Mouse (Mus musculus) embryo, embryonic 11.5 days (tissue): ENCODE results near the gene Atf6.

Experiments used
- DNase-seq: peaks from one replicate; pipeline ENCODE4 v3.0.0-alpha.2; 2012; ENCODE audit warnings: low read depth, low spot score

Atf6 gene

DNA sequence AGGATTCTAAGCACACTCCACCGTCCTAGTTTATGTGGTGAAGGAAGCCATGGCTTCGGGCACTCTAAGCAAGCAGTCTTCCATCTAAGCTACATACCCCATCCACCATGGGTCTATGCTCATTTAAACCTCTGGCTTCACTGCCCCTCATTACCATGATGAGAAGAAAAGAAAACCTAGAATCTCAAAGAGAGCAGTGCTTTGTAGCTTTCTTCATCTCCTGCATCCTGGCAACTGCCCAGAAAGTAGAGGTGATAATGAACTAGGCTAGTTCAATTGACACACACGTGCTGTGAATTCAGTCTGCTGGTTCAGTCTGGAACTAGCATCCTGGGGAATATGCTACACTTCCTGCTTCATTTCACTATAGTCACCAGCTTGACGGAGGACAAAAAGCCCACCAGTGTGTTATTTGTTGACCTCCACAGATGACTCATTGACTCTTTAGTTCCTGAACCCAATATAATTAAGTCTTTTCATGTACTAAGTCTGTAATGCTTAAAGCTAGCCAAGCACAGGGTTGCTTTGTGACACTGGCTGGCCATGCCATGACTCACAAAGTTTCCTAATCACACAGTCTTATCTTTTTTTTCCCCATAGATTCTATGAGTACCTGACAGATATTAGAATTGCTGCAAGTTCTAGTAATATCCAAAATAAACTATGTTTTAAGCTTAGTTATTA, 162.5 kb downstream of the Atf6 start:
- no peak for DNase-seq

DNA sequence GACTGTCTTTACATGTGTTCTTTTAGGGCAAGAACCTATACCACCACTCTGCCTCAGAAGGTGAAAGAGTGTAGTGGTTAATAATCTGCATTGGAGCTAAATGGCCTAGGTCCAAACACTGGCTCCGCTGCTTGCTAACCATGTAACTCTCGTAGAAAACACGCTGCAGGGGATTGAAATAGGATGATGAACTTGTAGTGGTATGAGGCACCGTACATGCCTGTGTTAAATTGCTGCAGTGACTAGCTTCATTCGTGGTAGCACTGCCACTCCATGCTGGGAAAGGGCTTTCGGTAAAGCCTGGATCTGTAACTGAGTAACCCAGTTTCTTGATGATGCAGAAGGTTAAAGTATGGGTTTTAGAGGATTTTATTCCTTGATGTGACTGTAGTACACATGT, 163.5 kb downstream of the Atf6 start:
- DNase-seq, result no peak

DNA sequence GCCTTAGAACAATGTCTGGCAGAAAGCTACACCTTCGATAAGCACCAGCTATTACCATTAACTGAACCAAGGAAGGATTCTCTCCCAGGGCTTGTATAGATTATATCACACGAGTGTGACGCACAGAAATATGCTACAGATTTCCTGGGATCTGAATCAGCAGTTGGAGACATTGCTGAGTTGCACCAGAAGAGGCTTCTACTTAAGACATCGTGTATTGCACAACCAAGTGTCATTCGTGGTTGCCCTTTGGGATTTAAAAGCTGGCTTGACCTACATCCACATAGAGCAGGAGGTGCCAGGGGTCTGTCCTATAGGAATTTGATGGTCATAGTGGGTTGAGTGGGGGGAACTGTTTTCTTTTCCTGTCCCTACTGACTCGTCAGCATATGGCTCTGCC, 164.6 kb downstream of the Atf6 start:
- no peak for DNase-seq

DNA sequence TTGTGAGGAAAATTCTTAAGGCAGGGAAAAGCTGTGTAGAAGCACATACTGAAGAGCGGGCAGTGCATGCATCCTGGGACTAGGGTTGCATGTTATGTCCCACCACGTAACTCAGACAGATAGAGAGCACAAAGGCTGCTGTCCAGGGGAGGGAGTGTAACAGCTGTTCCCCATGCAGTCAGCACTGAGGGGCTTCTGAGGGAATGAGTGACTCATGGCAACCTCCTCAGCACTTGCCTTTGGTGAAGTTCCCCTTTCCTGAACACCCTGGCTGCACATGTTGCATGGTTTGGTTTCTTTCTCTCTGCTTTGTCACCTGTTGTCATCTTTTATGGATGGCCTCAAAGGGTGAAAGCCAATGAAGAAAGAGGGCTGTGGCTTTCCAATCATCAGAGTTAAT, 165.3 kb downstream of the Atf6 start:
- DNase-seq, result no peak

DNA sequence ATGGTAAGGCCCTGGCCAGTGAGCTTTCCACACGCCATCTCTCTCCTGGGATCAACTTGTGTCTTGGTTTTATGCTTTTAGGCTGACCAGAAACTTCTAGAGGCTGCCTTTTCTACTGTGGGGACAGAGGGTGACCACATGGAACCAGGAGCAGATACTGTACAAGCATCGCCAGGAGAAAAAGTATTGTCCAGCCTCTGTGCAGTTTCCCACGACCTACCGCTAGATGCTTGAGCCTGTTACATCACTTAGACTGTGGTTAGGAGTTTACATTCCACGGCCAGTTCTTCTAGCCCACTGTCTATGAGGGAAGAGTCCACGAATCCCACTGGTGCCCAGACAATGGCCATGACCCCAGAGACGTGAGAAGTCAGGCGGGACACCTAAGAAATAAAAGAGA, 166.0 kb downstream of the Atf6 start:
- DNase-seq, result no peak

DNA sequence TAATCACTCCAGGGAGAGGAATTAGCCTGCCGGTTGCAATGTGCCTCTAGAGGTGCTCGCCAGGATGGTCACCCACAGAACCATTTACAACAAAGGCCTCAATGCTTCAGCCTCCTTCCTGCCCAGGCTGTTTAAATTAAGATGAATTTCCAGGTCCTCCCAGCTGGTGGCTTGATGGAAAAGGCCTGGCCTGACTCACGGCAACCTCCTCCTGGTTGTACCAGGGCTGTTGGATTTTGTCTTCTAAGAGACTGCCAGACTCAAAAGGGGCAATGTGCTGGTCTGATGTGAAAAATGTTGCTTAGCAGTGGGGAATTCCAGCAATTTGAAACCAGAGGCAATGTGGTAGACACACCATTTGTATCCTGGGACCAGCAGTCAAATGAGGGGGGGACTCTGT, 166.4 kb downstream of the Atf6 start:
- no peak for DNase-seq

DNA sequence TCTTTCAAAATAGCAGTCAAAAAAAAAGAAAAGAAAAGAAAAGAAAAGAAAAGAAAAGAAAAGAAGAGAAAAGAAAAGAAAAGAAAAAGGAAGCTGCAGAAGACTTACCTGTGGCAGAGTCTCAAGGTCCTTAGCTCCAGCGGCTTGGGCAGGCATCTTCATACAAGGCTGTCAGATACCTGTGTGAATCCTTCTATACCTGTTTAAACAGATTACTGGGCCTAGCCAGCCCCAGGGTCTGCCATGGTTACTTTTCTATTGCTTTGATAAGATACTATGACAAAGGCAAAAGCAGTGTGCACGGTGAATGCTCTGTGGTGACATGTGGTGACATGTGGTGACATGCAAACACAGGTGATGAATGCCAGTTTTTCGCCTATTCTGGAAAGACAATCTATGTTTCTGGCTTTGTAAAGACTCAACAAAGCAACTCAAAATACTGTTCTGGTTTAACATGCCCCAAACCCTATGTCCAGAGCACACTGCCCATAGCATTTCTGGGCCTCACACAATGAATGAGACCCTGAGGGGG, 167.0 kb downstream of the Atf6 start:
- DNase-seq, result no peak

DNA sequence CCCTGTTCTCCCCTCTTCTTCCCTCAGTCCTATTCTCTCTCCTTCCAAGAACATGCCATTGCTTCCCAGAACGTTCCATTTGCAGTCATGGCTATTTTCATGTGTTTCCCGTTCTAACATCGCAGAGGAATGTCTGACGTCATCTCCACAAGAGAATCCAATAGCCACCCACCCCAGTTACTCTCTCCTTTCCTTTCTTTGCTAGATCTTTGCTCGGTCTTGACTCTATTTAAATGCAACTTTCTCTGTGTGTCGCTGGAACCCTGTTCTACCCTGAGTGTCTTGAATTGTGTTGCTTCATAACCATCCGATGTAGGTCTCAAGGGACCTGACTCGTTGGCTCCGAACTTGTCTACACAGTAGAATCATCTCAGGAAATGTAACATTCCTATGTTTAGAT, 168.0 kb downstream of the Atf6 start:
- DNase-seq, result no peak

DNA sequence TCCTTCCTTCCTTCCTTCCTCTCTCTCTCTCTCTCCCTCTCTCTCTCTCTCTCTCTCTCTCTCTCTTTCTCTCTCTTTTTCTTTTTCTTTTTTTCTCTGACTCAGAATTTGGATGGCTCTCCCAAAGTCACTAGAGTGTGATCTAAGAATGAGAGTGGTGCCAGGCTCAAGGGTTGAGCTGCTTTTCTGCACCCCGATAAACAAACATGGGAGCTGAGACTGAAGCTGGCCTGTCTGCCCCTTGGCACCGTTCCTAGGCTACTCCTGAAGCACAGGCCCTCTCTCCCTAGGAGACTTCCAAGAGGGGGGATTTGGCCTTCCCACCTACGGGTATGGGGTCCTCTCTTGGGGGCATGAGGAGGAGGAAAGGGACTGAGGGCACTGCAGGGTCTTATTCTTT, 168.8 kb downstream of the Atf6 start:
- DNase-seq, result no peak

DNA sequence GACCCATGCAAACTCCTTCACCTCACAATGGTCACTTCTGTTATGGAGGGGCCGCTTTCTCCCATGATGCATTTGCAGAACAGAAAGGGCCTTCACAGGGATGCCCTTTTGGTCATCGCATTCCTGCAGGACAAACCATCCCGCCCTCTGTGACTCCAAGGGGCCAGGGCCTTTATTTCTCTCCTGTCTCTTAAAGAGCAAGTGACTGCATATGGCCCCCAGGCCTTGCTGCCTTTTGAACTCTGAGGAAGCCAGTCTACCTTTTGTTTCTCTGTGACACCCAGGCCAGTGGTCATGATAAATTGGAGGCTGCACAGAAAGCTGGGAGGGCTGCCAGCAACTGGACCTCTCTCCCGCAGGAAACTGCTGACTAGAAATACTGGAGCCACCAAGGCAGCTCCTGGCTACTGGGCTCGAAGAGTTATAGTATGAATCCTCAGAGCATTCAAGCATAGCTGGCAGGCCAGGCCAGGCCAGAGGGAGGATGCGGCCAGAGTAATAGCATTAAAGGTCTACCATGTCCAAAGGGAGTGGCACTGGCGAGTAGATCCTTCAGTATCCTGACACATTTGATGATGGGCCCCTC, 169.7 kb downstream of the Atf6 start:
- no peak for DNase-seq

DNA sequence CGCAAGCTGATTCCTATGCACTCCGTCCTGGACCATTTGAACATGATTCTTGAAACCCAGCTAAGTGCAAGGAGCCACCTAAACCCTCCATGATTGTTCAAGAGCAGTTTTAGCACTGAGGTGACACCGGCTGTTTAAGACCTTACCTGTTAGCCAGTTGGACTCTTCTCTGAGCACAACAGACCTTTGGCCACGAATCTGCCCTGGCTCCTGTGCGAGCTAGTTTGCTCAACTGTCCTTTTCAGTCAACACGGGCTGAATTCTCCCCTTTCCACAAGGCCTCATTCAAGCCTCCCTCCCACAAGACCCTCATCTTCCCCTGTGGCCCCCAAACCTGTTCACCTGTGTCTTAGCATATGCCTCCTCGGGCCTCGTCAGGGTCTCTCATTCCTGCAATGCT, 170.6 kb downstream of the Atf6 start:
- DNase-seq, result no peak

DNA sequence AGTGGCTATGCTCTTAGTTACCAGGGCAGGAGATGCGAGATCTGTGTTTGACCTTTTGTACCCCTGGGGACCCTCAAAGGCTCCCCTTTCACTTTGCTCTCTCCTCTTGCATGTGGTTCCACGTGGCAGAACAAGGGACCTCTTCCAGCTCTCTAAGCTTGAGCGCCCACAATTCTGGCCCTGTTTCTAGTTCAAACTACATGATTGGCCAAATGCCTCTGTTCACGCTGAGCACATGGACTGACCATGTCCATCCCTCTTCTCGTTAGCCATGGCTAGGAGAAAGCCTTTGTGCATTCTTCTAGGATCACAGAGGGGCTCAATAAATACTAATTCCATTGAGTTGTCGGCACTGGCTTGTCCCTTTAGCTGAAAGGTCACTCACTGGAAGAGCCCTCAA, 172.2 kb downstream of the Atf6 start:
- DNase-seq, result no peak

DNA sequence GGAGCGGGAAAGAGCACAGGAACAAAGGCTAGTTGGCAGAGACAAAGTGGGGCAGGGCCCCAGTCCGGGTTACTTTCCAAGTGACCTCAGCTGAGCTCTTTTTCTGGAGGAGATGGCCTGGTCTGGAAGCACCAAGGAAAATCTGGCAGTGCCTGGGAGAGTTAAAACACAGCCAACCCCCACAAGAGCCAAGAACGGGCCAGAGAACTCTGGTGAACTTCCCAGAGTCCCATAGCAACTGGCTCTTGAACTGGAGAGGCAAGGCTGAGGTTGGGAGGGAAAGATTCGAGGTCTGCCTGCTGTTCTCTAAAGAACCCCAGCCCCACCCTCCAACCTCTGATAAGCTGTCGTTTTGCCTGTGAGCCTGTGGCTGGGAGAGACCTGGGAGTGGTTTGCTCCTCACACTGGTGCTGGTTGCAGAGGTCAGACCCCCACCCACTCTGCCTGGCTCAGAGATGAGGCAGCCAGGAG, 172.7 kb downstream of the Atf6 start:
- DNase-seq, result no peak

DNA sequence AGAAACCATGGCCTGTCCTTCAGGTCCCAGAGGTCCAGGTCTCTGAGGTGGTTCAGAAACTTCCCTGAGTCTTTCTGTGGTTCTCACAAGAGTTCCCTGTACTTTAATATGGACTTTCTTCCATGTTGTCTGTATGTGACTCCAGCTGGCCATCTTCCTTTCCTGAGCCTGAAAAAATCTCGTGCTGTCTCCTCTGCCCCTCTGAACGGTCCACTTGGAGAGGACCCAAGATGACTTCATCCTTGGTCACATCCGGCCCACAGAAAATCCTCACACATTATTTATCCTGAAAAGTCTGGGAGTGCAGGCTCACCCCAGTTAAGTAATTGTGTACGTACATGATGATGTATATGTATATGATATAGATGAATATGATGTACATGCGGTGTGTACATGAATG, 176.3 kb downstream of the Atf6 start:
- DNase-seq, result no peak

DNA sequence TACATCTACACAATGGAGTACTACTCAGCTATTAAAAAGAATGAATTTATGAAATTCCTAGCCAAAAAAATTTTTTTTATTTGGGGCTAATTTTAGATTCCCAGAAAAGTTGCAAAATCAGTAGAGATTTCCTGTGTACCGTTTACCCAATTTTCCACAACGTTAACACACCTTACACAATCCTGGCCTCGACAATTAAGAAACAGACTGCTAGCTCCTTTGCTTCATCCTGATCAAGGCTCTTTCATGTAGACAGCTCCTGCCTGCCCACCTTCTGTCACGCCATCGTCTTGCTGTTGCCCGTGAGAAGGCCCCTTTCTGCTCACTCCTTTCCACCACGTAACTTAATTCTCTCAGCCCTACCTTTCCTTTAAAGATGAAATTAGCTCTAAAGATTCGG, 177.8 kb downstream of the Atf6 start:
- no peak for DNase-seq

DNA sequence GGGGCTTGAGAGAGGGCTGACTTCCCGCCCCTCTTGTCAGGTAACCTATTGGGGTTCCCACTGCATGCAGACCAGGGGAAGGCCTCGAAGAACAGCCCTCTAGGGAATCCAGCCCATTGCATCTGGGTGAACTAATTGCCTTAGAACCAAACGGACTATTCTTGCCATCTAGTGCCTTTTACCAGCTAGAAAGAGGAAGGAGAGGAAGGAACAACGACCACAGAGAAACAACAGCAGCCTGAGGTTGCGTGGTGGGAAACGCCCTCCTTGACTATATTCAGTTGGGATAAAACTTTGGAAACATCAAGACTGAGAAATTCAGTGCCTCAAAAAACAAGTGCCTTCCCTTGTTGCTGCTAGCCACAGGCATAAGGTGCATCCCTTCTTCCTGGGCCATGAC, 183.7 kb downstream of the Atf6 start:
- no peak for DNase-seq

DNA sequence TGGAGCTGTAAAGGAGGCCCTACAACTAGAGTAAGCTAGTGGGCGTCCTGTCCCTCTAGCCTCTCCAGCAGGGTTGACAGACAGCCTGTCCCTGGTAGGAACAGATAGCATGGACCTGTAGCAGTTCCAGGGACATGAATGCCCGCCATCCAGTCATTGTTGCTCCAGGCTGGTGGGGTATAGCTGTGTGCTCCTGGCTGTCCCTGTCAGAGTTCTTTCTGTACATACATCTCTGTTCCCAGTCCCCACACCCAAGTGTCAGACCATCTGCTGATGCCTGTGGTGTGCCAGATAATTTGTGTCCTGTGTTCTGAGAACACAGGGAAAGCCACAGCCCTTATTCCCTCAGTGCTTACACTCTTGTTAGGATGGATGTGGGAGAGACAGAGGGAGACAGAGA, 187.9 kb downstream of the Atf6 start:
- no peak for DNase-seq

DNA sequence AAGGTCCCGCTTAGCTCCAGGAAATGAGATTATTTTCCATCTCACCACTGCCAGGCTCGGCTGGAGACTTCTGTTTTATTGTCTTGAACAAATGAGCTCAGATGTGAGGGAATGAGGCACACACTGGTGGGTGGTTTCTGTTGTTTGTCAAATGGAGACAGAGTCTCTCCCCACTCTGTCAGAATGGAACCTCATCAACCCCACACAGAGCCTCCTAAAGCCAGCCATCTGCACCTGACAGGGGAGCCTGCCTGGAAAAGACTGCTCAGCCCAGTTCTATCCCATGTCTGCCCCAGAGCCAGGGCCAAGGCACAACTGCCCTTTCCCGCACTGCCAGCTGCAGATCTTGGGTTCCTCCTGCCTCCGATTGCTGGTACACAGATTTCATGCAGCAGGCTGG, 188.7 kb downstream of the Atf6 start:
- no peak for DNase-seq

DNA sequence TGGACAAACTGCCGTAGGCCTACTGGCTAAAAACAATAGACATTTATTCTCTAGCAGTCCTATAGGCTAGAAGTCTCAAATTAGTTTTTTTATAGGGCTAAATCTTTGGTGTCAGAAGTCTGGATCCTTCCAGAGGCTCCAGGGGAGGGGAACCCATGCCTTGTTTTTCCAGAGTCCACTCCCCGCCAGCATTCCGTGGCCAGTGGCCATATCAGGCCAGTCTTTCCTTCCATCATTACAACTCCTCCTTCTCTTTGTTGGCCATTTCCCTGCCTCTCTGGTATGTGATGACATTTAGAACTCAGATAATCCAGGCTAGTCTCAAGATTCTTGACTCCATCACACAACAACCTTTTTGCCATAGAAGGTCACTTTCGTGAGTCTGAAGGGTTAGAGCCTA, 189.9 kb downstream of the Atf6 start:
- no peak for DNase-seq

DNA sequence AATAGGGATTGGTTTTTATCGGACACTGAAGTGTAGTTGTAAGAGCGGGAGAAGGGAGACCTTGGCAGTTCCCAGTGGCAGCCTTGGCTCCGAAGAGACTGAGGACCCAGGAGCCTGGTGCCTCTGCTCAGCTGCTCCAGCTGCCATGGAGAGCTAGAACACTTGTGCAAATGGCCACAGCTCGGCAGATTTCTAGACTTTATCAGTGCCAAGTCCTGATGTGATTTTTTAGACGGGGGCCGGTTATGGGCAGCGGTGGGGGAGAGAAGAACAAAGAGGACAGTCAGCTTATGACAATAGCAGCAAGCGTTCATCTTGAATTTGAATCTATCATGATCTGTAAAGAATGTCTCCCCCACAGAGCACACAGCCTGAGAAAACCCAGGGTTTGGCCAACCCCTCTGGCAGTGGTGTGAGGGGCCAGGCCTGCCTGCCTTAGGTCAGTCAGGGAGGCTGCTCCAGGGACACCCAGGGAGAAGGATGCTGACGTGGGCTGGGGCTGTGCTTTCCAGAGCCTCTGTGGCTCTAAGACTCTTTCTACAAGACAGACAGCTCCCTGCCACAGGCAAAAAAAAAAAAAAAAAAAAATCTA, 193.3 kb downstream of the Atf6 start:
- DNase-seq, result no peak

DNA sequence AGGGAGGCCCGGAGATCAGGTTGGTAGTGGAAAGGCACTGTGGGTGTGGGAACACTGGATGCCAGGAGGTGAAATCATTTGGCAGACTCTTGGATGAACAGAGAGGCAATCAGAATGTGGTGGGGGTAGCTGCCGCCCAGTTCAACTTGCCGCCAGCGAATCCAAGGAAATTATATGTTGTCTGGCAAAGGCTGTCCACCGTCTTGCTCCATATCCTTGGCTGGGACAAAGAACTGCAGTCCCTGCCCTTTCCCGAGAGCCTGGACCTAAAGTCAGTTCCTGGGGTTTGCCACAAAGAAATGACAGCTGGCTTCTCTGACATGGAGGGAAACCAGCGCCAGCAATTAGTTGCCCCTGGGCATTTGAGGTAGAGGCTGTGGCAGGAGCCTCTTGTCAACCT, 202.4 kb downstream of the Atf6 start:
- no peak for DNase-seq

DNA sequence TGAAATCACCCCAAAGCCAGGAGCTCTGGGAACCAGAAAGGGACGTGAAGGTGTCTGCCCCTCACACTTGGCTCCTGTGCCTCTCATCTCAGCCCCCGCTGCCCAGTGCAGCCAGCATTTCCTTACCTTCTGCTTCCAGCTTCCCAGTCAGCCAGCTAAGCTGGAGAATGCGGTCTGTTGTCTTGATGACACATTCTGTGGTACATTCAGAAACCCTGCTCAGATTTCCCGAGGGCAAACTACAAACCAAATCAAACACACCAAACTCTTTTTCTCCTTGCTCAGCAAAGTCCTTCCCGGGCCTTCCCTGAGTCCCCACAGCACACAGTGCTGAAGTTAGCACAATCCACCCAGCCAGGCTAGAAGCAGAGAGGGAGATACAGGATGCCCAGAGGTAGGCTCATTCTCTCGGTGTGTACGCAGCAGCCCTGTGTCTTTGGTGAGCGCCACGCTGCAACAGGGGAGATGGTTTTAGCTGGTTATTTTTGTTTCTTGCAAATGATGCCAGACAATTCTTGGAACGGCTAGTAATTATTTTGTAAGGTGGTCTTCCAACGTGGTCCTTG, 202.9 kb downstream of the Atf6 start:
- DNase-seq, result no peak

DNA sequence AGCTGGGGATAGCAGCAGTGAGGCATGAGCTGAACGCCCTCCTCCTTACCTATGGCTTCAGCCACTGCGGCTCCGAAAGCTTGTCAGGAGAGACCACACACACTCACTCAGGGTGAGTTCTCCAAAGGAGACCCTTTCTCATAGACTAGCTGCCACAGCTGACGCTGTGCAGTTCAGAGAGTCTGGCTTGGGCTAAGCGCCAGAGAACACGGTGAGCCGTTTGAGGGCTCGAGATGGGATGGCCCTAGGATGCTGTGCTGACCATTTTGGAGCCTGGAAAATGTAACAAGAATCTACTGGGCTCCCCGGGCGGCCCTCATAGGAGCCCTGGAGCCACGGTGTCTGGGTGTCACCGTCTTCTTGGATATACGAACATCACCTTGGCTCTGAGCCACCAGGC, 208.3 kb downstream of the Atf6 start:
- DNase-seq, result no peak
